Mouse (Mus musculus): ENCODE measurements around the gene 5430427O19Rik. TPM values are rescaled to one million over a fixed set of nuclear protein-coding genes. Genes with fewer than 3 reads are reported as not detected.

The 5430427O19Rik gene
- polyA plus RNA-seq (2015; fragmentation: Nextera tagmentation; extraction: Ambion mirVana), result 0.27 and 0.28 TPM in 2 replicates

- H3K4me2 ChIP-seq, result no peak within 1 kb of the TSS
- H3K27ac ChIP-seq, result no peak within 1 kb of the TSS
- H3K4me3 ChIP-seq (replicated peaks), result no peak within 1 kb of the TSS
- no peaks in the 10 kb centered on the region for H3K27me3 ChIP-seq (replicated peaks)
- WGBS, result 77% methylated on average over 3 of the region's 3 CpGs
- H3K9me3 ChIP-seq, result no peaks in the 10 kb centered on the region
- no peak within 1 kb of the TSS for H3K9ac ChIP-seq
- ATAC-seq (ENCODE audit: insufficient read depth, low FRiP score, low read depth), result no peak
- no peaks in the 10 kb centered on the region for H3K4me1 ChIP-seq
- H3K36me3 ChIP-seq, result no peaks in the 10 kb centered on the region
Observed at GRCm38 (mm10) chrX:85869914-85870483, at the start of gene 5430427O19Rik. Gene 5430427O19Rik (plus strand): TSS chrX:85870354.

GRCm38 (mm10) chrX:85827719-85828453 lies 42.3 kb upstream of the 5430427O19Rik start:
- Histone ChIP-seq H3K4me2 (no peak overlapping the region), H3K9ac (no peak overlapping the region), H3K4me3 (replicated peaks) (no peak overlapping the region), H3K27ac (no peak overlapping the region), H3K36me3 (no peaks in the 10 kb centered on the region), H3K27me3 (replicated peaks) (no peaks in the 10 kb centered on the region), H3K9me3 (no peaks in the 10 kb centered on the region), H3K4me1 (no peaks in the 10 kb centered on the region)
- ATAC-seq (ENCODE audit: insufficient read depth, low FRiP score, low read depth), result no peak
- WGBS, result 75% methylated on average over 3 of the region's 3 CpGs

GRCm38 (mm10) chrX:85829000-85829399 lies 41.2 kb upstream of the 5430427O19Rik start:
- no peaks in the 10 kb centered on the region for H3K27me3 ChIP-seq (replicated peaks)
- H3K4me2 ChIP-seq, result no peak overlapping the region
- no peaks in the 10 kb centered on the region for H3K36me3 ChIP-seq
- no peaks in the 10 kb centered on the region for H3K9me3 ChIP-seq
- H3K4me3 ChIP-seq (replicated peaks), result no peak overlapping the region
- H3K9ac ChIP-seq, result no peak overlapping the region
- H3K4me1 ChIP-seq, result no peaks in the 10 kb centered on the region
- no peak overlapping the region for H3K27ac ChIP-seq
- no peak for ATAC-seq (ENCODE audit: insufficient read depth, low FRiP score, low read depth)

GRCm38 (mm10) chrX:85839174-85839573 lies 31.0 kb upstream of the 5430427O19Rik start:
- Histone ChIP-seq H3K27me3 (replicated peaks) (no peaks in the 10 kb centered on the region), H3K36me3 (no peaks in the 10 kb centered on the region), H3K9ac (no peak overlapping the region), H3K4me2 (no peak overlapping the region), H3K27ac (no peak overlapping the region), H3K4me1 (no peaks in the 10 kb centered on the region), H3K9me3 (no peaks in the 10 kb centered on the region), H3K4me3 (replicated peaks) (no peak overlapping the region)
- no peak for ATAC-seq (ENCODE audit: insufficient read depth, low FRiP score, low read depth)

- Histone ChIP-seq H3K9ac (no peak overlapping the region), H3K4me3 (replicated peaks) (no peak overlapping the region), H3K4me1 (no peaks in the 10 kb centered on the region), H3K4me2 (no peak overlapping the region), H3K36me3 (no peaks in the 10 kb centered on the region), H3K27me3 (replicated peaks) (no peaks in the 10 kb centered on the region), H3K27ac (no peak overlapping the region), H3K9me3 (no peaks in the 10 kb centered on the region)
- 64% methylated on average over 3 of the region's 3 CpGs for WGBS
- ATAC-seq (ENCODE audit: insufficient read depth, low FRiP score, low read depth), result no peak
Observed at GRCm38 (mm10) chrX:85855938-85856337, 14.2 kb upstream of the 5430427O19Rik start.

- H3K27me3 ChIP-seq (replicated peaks), result no peaks in the 10 kb centered on the region
- no peak overlapping the region for H3K9ac ChIP-seq
- no peak overlapping the region for H3K4me2 ChIP-seq
- H3K4me3 ChIP-seq (replicated peaks), result no peak overlapping the region
- H3K36me3 ChIP-seq, result no peaks in the 10 kb centered on the region
- no peaks in the 10 kb centered on the region for H3K4me1 ChIP-seq
- no peak overlapping the region for H3K27ac ChIP-seq
- ATAC-seq (ENCODE audit: insufficient read depth, low FRiP score, low read depth), result 0 out of 2 replicates have a peak, but pooled peaks have one; percentile 14
- H3K9me3 ChIP-seq, result no peaks in the 10 kb centered on the region
Observed at GRCm38 (mm10) chrX:85857169-85857568, 13.0 kb upstream of the 5430427O19Rik start.

- ATAC-seq (ENCODE audit: insufficient read depth, low FRiP score, low read depth), result no peak
- Histone ChIP-seq H3K9ac (no peak overlapping the region), H3K4me2 (no peak overlapping the region), H3K9me3 (no peaks in the 10 kb centered on the region), H3K27ac (no peak overlapping the region), H3K4me1 (no peaks in the 10 kb centered on the region), H3K27me3 (replicated peaks) (no peaks in the 10 kb centered on the region), H3K36me3 (no peaks in the 10 kb centered on the region), H3K4me3 (replicated peaks) (no peak overlapping the region)
- WGBS, result 51% methylated on average over 3 of the region's 3 CpGs
Observed at GRCm38 (mm10) chrX:85868079-85868478, 2.1 kb upstream of the 5430427O19Rik start.

- no peak for ATAC-seq (ENCODE audit: insufficient read depth, low FRiP score, low read depth)
- H3K4me2 ChIP-seq, result no peak overlapping the region
- no peaks in the 10 kb centered on the region for H3K9me3 ChIP-seq
- no peaks in the 10 kb centered on the region for H3K27me3 ChIP-seq (replicated peaks)
- 87% methylated on average over 11 of the region's 11 CpGs for WGBS
- no peak overlapping the region for H3K9ac ChIP-seq
- H3K36me3 ChIP-seq, result no peaks in the 10 kb centered on the region
- no peak overlapping the region for H3K27ac ChIP-seq
- no peak overlapping the region for H3K4me3 ChIP-seq (replicated peaks)
- H3K4me1 ChIP-seq, result no peaks in the 10 kb centered on the region
Observed at GRCm38 (mm10) chrX:85871371-85872056, 1.4 kb downstream of the 5430427O19Rik start.

GRCm38 (mm10) chrX:85874367-85874766 lies 4.2 kb downstream of the 5430427O19Rik start:
- H3K36me3 ChIP-seq, result no peaks in the 10 kb centered on the region
- 82% methylated on average over 4 of the region's 4 CpGs for WGBS
- no peaks in the 10 kb centered on the region for H3K27me3 ChIP-seq (replicated peaks)
- no peaks in the 10 kb centered on the region for H3K4me1 ChIP-seq
- no peak overlapping the region for H3K27ac ChIP-seq
- no peak overlapping the region for H3K4me2 ChIP-seq
- H3K9ac ChIP-seq, result no peak overlapping the region
- H3K4me3 ChIP-seq (replicated peaks), result no peak overlapping the region
- no peak for ATAC-seq (ENCODE audit: insufficient read depth, low FRiP score, low read depth)
- H3K9me3 ChIP-seq, result no peaks in the 10 kb centered on the region

- Histone ChIP-seq H3K27me3 (replicated peaks) (no peaks in the 10 kb centered on the region), H3K27ac (no peak overlapping the region), H3K4me2 (no peak overlapping the region), H3K9ac (no peak overlapping the region), H3K4me1 (no peaks in the 10 kb centered on the region), H3K4me3 (replicated peaks) (no peak overlapping the region), H3K9me3 (no peaks in the 10 kb centered on the region), H3K36me3 (no peaks in the 10 kb centered on the region)
- ATAC-seq (ENCODE audit: insufficient read depth, low FRiP score, low read depth), result no peak
Observed at GRCm38 (mm10) chrX:85875951-85876350, 5.8 kb downstream of the 5430427O19Rik start.

- H3K9me3 ChIP-seq, result no peaks in the 10 kb centered on the region
- 73% methylated on average over 2 of the region's 2 CpGs for WGBS
- H3K27ac ChIP-seq, result no peak overlapping the region
- no peak overlapping the region for H3K4me2 ChIP-seq
- H3K36me3 ChIP-seq, result no peaks in the 10 kb centered on the region
- no peaks in the 10 kb centered on the region for H3K4me1 ChIP-seq
- H3K9ac ChIP-seq, result no peak overlapping the region
- no peak overlapping the region for H3K4me3 ChIP-seq (replicated peaks)
- ATAC-seq (ENCODE audit: insufficient read depth, low FRiP score, low read depth), result no peak
- no peaks in the 10 kb centered on the region for H3K27me3 ChIP-seq (replicated peaks)
Observed at GRCm38 (mm10) chrX:85877747-85878146, 7.6 kb downstream of the 5430427O19Rik start.

- no peak overlapping the region for H3K4me3 ChIP-seq (replicated peaks)
- H3K9me3 ChIP-seq, result no peaks in the 10 kb centered on the region
- no peak overlapping the region for H3K4me2 ChIP-seq
- ATAC-seq (ENCODE audit: insufficient read depth, low FRiP score, low read depth), result no peak
- H3K27ac ChIP-seq, result no peak overlapping the region
- H3K36me3 ChIP-seq, result no peaks in the 10 kb centered on the region
- H3K4me1 ChIP-seq, result no peaks in the 10 kb centered on the region
- H3K27me3 ChIP-seq (replicated peaks), result no peaks in the 10 kb centered on the region
- H3K9ac ChIP-seq, result no peak overlapping the region
Observed at GRCm38 (mm10) chrX:85878293-85878692, 8.1 kb downstream of the 5430427O19Rik start.
